Mouse (Mus musculus) cerebellum, adult 9-10 months (tissue): ENCODE measurements around the gene Ddx24.
"Not testable (repeated sequence)": the region's sequence is repeated elsewhere in the genome, so short reads cannot be mapped to it uniquely, and the experiment has no call there.

Experiments used
- DNase-seq: peaks from one replicate; pipeline ENCODE4 v3.0.0; 2022

The Ddx24 gene

DNA sequence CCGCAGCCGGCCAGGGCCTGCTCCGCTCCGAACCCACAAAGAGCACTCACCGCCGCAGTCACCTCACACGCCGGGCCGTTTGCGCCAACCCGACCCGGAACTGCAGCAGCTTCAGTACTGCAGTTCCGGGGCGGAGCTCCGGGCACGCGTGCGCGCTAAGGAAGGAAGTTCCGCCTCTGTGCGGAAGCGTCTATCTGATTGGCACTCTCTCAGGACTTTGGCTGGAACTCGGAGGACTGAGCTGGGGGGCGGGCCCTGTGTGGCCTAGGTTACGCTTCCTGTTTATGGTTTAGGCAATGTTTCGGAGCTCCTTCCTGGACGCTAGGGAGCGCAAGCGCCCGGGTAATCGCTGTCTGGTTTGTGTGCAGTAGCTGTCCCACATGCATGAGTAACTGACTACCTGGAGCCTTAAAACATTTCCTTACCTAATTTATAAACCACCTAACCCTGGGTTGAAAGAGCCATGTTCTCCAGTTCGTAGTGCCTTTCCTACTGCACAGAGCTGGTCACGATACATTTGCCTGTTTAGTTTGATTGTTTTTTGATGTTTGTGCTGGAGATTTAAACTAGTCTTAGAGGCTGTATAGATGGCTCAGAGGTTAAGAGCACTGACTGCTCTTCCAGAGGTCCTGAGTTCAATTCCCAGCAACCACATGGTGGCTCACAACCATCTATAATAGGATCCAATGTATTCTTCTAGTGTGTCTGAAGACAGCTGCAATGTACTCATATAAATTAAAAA, at the start of gene Ddx24:
Gene Ddx24, minus strand, starts transcription at position 102 of the 742 bp plus-strand sequence.
- peak; percentile 99 for DNase-seq

DNA sequence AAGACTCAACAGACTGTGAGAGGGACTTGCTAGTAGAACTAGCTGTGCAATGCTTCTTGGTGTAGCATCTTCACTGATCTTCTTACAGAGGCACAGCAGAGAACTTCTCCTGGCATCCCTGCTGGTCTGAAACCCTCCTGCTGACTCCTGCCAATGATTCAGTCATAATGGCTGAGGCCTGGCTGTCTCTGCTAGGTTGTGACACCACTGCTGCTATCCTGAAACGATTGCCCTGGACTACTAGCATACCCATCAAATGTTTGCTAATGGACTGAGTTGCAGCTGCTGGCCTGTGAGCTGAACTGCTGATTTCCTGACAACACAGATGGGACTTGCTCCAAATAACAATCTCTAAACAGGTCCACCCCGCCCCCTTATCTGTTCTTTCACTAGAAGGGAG, 48.9 kb upstream of the Ddx24 start:
- DNase-seq = no peak

DNA sequence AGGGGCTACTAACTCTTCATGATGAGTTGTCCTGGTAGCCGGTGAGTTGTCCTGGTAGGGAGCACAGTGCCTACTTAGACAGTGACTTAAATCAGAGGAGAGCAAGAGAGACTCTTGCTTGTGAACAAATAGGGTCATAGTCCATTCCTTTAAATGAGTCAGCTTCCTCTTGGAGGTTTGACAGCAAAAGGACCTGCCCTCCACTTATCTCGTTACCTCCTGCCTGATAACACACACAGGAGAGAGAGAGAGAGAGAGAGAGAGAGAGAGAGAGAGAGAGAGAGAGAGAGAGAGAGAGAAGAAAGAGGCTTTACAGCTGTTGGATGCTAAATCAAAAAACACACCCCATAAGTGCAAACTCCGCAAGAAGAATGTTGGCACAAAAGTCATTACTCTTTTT, 31.5 kb upstream of the Ddx24 start, which contains the start of gene Ifi27l2b:
Gene Ifi27l2b, minus strand, starts transcription at position 84 of the 400 bp plus-strand sequence.
- no peak for DNase-seq

DNA sequence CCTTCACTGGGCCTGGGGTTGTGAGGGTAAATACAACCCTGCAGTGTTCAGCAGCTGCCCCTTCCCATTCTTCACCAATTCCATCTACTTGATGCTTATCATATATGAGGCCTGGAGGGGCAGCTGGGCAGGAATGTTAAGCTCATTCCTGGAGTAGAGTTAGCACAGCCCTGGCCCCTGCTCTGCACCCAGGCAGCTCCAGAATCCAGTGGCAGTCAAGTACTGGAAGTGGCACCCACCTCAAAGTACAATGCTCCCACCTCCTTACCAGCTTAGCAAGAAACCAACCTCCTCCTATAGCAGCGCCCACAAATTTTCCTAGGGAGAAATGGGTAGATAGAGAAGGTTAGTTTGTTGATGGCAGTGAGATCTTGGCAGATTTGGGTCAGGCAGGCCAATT, 31.1 kb upstream of the Ddx24 start:
- DNase-seq = not testable (repeated sequence)

DNA sequence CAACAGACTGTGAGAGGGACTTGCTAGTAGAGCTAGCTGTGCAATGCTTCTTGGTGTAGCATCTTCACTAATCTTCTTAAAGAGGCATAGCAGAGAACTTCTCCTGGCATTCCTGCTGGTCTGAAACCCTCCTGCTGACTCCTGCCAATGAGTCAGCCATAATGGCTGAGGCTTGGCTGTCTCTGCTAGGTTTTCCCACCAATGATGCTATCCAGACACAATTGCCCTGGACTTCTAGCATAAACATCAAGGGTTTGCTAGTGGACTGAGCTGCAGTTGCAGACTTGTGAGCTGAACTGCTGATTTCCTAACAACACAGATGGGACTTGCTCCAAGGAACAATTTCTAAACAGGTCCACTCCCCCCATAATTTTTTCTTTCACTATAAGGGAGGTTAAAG, 27.7 kb upstream of the Ddx24 start:
- DNase-seq = no peak

DNA sequence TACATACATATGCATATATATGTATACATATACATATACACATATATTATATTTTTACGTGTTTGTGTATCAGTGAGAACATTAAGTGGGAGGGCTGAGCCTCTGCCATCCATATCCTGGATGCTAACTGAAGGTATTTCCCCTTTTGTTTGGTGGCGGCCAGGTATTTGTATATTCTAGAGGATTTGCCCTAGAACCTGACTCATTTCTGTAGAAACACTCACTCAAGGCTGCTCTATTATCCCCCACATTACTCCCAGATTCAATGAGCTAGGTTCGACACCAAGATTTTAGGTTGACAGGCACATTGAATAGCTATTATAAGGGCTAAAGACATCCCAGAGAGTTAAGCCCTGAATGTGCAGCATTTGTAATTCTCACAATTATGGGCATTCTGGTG, 19.4 kb upstream of the Ddx24 start:
- no peak for DNase-seq

DNA sequence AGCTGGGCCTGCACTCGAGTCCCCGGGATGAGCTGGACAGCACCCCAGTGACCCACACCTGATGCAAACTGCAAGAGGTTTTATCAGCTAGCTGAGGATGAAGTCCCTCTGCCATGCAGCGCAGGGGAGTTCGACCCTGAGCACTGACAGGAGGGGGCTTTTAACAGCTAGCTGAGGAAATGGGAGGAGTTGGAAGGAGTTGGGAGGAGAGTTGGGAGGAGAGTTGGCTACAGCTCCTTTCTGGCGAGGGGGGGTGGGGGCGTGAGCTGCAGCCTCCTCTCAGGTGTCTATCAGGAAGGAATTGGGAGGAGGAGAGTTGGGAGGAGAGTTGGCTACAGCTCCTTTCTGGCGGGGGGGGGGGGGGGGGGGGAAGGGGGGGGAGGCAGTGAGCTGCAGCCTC, 18.6 kb upstream of the Ddx24 start:
- not testable (repeated sequence) for DNase-seq

DNA sequence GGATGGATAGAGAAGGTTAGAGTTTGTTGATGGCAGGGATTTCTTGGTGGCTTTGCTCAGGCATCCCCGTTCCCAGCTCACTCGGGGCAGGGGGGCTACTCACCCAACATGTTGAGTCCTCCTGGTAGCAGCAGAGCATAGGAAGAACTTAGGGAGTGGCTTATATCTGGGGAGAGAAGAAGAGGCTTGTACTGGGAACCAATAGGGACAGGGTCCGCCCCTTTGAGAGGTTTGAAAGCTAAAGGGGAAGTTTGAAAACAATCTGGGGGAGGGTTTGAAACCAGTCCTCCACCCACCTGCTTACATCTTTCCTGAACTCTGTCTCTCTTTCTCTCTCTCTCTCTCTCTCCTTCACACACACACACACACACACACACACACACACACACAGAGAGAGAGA, 17.9 kb upstream of the Ddx24 start, which contains the start of gene Ifi27l2a:
Gene Ifi27l2a, minus strand, starts transcription at position 157 of the 400 bp plus-strand sequence.
- DNase-seq = no peak

DNA sequence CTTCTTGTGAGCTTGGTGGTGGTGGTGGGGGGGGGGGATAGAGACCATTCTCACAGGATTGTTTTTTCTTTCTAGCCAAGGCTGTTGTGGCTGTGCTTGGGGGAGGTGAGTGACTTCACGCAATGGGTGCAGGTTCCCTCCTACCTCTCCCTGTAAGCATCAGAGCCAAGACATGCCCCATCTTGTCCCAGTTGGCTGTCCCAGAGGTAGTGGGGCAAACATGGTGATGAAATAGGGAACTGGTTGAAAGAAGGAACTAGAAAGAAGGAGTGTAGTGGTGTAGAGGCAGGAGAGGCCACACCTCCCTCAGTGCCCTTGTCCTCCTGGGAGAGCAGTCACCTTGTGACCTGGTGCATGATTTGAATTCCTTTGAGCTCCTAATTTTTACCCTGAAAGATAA, 12.0 kb upstream of the Ddx24 start:
- no peak for DNase-seq

DNA sequence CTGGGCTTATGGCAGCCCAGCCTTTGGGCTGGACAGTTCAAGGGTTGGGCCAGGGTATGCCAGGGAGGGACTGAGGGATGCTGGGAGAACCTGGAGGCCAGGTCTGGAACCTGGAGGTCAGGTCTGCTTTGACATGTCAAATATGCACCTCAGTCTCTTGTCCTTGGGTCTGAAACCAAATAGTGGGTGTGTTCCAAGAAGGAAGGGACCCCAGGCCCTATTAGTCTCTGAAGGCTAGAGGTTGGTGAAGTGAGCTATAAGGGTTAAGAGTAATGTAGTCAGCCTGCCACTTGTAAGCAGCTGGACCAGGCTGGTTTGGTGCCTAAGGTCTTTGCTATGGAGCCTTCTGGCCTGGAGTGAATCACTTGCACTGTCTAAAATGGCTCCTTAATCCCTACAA, 9.2 kb upstream of the Ddx24 start:
- DNase-seq = no peak

DNA sequence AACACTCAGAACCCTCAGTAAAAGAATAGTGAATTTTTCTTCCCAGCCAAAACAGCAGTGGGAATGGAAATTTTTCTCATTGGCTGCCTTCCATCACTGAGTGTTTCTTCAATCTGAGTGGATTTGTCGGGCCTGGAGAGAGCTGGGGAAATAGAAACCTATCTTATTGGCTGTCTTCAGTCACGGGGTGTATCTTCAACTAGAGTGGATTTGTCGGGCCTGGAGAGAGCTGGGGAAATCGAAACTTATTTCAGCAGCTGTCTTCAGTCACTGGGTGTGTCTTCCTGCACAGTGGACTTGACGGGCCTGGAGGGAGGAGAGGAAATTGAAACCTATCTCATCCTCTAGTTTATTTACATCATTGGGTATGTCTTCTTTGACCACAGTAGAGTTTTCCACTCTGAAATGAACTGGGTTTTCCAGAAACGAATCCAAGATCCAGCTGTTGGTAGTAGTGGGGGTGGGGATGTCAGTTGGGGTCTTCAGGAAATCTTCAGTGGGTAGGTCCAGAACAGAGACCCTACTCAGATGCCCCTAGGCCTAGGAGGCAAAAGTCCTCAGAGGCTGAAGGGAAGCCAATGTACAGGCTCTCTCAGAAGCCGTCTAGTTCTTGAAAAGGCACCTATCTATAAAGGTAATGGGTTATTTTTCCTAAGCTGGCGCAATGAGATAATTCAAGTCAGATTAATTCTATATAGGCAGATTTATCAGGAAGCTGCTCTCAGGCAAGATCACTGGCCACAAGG, 8.5 kb upstream of the Ddx24 start, which contains the start of gene Ifi27:
Gene Ifi27, plus strand, starts transcription at position 226 of the 746 bp plus-strand sequence.
- DNase-seq = no peak

DNA sequence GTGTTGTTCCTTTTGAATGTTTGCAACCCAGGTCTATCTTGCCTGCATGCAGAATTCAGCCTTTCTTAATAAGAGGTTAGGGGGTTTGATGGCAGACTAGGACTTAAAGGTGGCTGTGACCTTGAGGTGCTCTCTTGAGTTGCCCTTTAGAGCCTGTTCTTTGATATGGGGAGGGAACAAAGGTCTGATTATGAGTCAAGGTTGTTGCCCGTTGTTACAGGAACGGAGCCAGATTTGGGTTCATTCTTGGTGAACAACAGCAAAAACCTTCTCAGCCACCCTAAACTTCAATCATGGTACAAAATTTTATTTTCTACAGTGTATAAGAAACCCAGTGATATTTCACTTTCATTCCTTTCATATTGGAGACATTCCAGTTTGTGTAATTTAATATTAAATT, 7.8 kb upstream of the Ddx24 start:
- DNase-seq = no peak

DNA sequence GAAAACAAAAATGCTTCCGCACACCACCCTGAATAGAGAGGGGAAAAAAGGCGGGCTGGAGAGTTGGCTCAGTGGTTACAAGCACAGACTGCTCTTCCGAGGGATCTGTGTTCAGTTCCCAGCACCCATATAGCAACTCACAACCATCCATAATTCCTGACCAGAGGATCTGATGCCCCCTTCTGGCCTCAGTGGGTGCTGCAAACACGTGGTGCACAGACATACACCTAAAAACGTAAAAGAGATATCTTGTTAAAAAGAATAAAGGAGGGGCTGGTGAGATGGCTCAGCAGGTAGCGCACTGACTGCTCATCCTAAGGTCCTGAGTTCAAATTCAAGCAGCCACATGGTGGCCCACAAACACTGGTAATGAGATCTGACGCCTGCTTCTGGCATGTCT, 1.1 kb upstream of the Ddx24 start:
- peak; percentile 69 for DNase-seq

DNA sequence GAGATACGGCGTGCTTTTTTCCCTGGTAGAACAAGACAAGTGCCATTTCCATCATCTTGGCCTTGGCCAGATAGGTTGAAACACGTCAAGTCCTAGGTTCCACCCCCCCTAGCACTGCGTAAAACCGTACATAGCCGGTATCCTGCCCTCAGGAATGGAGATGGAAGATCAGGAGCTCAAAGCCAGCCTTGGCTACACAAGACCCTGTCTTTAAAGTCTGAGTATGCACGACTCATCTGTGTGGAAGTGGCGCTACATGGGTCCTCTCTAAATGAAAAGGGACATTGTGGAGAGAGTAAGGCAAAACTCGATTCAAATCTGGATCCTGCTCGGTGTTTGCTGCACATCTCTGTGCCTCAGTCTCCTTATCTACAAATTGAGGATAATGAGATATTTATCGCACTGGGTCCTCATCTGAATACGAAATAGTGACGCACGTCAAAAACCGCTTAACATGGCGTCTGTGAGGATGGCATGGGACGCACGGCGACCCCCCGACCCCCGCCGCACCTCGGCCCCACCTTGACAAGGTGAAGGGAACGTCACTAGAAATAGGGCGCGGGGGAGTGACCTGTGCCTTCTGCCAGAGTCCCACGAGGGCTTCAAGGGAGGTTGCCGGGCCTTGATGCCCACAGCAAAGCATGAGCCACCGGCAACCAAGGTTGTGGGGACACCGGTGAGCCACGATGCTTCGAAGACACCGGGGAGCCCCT, 458 bp downstream of the Ddx24 start:
- peak; percentile 63 for DNase-seq

DNA sequence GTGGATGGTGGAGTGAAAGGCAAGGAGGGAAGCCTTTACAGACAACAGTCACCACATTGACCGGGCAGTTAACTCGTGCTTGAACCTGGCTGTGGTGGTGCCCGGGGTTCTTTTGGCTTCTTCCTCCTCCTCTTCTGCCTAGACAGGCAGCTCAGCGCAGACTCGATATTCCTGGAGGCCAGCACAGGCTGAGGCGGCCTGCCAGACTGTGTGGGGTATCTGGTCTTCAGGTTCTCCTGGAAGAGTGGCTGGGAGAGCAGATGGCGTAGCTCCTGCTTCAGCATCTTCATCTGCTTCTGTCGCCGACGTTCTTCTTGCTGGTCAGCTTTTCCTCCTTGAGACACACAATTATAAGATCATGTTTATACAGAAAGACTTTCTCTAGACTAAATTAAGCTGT, 17.5 kb downstream of the Ddx24 start:
- DNase-seq = peak; percentile 51

DNA sequence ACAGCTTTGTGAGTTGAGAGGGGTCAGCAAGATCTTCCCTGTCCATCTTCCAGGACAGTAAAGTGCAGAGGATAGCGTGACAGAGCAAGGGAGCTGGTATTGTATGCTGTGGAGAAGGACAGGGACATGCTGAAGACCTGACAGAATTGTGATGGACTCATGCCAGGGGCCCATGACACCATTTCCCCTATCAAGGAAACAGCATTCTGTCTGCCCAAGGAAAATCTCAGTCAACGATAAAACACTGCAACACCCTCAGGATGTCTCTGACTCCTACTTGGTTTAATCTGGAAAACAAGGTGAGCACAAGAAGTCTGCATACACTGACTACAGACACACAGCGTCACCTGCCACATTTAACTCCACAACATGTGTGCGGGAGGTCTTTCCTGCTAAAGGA, 17.9 kb downstream of the Ddx24 start, which contains the start of gene 9330161L09Rik:
Gene 9330161L09Rik, minus strand, starts transcription at position 101 of the 400 bp plus-strand sequence.
- no peak for DNase-seq

DNA sequence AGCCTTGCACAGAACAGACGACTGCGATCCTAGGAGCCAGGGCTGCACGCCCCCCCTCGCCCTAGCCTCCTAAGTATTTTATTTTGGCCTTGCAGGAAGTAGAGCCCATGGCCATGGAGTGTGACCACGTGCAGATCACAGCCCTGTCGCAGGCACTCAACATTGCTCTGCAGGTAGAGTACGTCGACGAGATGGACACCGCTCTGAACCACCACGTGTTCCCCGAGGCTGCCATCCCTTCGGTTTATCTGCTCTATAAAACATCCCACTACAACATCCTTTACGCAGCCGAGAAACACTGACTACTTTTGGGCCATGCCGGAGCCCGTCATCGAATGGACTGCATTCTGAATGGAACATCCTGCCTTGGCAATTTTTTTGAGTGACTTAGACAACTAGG, 21.5 kb downstream of the Ddx24 start:
- DNase-seq = no peak

DNA sequence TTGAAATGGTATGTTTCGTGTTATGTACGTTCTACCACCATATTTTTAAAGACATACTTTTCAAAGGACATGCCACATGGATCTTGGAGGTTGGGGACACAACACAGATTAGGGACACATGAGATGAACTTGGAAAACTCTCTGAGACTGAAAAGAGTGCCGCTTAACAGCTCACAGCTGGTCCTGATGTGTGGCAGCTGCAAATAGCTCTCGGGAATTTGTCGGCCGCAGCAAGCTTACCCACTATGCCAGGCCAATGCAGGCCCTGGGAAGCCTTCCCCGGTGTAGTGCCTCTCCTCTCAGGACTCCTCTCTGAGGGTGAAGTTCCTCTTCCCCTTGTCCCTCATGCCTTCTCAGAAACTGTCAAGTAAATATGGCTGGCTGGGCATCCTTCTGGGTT, 28.9 kb downstream of the Ddx24 start:
- no peak for DNase-seq

DNA sequence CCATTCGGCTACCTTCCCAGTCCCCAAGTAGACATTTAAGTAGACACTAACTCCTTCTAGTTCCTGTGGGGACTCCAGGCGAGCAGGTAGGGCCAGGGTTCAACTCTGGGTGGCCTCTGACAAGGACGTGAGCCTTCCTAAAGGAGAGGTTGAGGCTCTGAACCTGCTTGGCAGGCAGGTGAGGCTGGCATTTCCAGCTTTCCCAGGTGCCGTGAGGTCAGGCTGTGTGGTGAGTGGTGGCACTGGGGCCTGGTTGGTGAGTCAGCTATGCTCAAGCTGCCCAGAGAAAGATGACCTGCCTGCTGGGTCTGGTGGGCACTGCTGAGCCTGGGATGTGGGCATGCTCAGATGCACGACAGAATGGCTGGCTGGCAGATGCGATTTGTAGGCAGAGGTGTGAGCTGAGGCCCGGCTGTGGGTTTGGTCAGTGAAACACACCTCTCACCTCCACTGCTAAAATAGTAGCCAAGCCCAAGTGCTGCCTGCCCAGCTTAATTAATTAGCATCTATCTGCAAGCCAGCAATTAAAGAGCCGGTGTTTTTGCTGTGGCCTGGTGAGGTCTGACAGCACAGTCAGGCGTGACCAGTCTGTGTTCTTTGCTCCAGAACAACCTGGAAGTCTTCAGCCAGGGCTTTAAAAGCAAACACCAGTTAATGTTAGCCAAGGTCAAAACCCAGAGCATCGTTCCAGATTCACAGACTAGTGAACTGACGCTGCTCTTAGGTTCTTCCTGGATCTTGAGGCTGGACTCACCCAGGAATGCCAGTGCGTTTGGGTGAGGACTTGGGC, 29.9 kb downstream of the Ddx24 start:
- no peak for DNase-seq

DNA sequence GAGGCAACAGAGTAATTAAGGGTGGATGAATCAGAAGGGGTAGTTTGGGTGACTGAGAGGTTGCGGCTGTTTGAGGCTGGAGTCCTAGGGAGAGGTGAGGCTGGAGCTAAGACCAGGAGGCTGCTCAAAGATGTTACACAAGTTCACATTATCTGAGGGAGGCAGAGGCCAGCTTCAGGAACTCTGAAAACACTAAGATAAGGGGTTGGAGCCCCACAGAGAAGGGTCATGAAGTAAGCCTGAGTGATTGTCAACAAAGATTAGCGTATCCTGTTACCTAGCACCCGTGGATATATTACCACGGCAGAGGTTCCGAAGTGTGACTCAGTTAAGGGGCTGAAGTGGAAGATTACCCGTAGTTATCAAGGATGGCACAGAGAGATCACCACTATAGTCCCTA, 32.1 kb downstream of the Ddx24 start:
- DNase-seq = no peak

DNA sequence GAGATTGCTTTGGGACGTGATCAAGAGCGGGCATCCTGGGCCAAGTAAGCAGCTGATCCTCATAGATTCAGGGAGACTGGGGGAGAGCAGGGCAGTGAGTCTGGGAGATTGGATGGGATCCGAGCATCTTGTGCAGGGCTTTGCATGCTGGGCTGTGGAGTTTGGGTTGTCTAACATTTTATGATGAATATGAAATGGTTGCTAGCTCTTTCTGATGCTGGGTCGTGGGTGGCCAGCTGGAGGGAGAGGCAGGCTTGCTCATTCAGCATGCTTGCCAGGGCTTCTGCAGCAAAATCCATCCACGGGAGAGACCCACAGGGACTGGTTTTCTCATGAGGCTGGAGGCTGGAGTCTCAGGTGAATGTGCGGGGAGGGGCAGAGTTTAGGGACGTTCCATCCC, 34.5 kb downstream of the Ddx24 start:
- peak; percentile 23 for DNase-seq

DNA sequence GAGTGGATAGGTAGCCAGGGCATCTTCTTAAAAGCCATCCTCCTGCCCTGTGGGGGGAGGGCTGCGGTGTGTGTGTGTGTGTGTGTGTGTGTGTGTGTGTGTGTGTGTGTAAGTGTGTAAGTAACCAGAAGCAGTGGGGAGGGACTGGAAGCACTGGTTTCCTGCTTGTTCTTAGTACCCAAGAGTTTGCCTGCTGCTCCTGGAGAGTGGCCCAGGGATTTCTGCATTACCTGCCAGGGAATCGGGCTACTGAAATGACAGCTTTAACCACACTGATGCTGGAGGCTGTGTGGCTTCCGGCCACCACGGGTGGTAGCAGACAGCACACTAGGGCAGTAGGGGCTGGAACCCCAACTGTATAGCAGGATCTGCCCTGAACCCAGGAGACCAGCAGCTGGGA, 35.6 kb downstream of the Ddx24 start:
- DNase-seq = peak; percentile 39

DNA sequence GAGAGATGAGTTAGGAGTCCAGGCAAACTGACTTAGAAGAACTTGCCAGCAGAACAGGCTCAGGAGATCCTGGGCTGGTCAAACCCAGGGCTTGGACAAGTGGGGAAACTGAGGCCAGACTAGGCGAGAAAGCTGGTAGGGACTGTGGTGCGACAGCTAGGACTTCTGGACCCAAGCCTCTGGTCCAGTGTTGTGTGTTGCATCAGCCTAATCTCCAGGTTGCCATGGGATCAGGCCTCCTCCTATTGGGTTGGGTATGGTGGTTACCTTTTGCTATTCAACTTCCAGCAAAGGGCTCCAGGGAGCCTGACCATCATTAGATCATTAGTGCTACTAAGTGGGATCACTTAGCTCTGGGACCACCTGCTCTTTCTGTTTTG, 36.3 kb downstream of the Ddx24 start:
- peak; percentile 30 for DNase-seq
